Mouse (Mus musculus) small intestine, adult 2 months (tissue): Measurements from ENCODE around the gene Jund. TPM values are rescaled to one million over a fixed set of nuclear protein-coding genes. Genes with fewer than 3 reads are reported as not detected.

Source experiments
- H3K27ac ChIP-seq: fragments of 200-500 bp; 2 replicates; pipeline ENCODE4 v1.5.1; 2012; ENCODE audit warnings: low read depth, low read length, control low read depth, inconsistent platforms; ENCODE audit not compliant: insufficient read depth
- H3K27me3 ChIP-seq: fragments of 200-500 bp; 2 replicates; pipeline ENCODE4 v1.6.1; 2012; ENCODE audit warnings: mild to moderate bottlenecking, moderate library complexity, low read length, inconsistent platforms; ENCODE audit not compliant: control insufficient read depth, insufficient read depth
- H3K36me3 ChIP-seq: fragments of 200-500 bp; 2 replicates; pipeline ENCODE4 v1.6.1; 2012; ENCODE audit warnings: mild to moderate bottlenecking, low read length, control low read depth, inconsistent platforms; ENCODE audit not compliant: control insufficient read depth, insufficient read depth
- H3K4me1 ChIP-seq: fragments of 200-500 bp; 2 replicates; pipeline ENCODE4 v1.6.1; 2012; ENCODE audit warnings: low read length, inconsistent platforms, mixed read lengths; ENCODE audit not compliant: control insufficient read depth, insufficient read depth, insufficient read length
- H3K4me3 ChIP-seq: fragments of 200-500 bp; 2 replicates; pipeline ENCODE4 v1.5.1; 2012; ENCODE audit warnings: low read depth, mild to moderate bottlenecking, control low read depth, inconsistent platforms, low read length, moderate library complexity
- CTCF ChIP-seq: fragments of 200-500 bp; IDR thresholded peaks from 2 replicates; pipeline ENCODE4 v1.5.1; 2012; ENCODE audit warnings: low read depth, mild to moderate bottlenecking, control low read depth, inconsistent platforms, low read length, moderate library complexity, mixed read lengths; ENCODE audit not compliant: insufficient replicate concordance, insufficient read length; ENCODE audit errors: extremely low read depth
- POLR2A ChIP-seq: fragments of 200-500 bp; IDR thresholded peaks from 2 replicates; pipeline ENCODE4 v1.6.1; 2012; ENCODE audit warnings: low read depth, mild to moderate bottlenecking, control low read depth, inconsistent platforms, low read length, moderate library complexity
- WGBS: fragments of 180-500 bp; shearing (Covaris S2); methylation state at CpG from one replicate; pipeline ENCODE4 v1.1.7; 2018; 5-methylcytosine and 5-hydroxymethylcytosine counted together
- polyA plus RNA-seq: library from polyadenylated mRNA; depleted of rRNA; stranded (reverse); fragments of >200 nt; gene quantifications from 2 replicates; pipeline ENCODE4 v1.2.3, GENCODE M21; 2012

Gene Jund
- polyA plus RNA-seq, 1 experiment, result 1,098 TPM

- 0 out of 2 replicates have a peak within 1 kb of the TSS, but pooled peaks have one; percentile 1 for H3K27ac ChIP-seq
- H3K4me1 ChIP-seq, result peaks cover 9% of the 10 kb centered on the region
- TF ChIP-seq CTCF (no peak), POLR2A (no peak)
- peaks cover 9% of the 10 kb centered on the region for H3K36me3 ChIP-seq
- H3K4me3 ChIP-seq, result no peak within 1 kb of the TSS
- 92% methylated on average over 3 of the region's 3 CpGs for WGBS
- H3K27me3 ChIP-seq, result no peaks in the 10 kb centered on the region
These were observed 4.5 kb downstream of the Jund start, which contains the start of gene Iqcn for GRCm38 (mm10) chr8:70703287-70703686. Iqcn (plus strand) TSS chr8:70703457.

GRCm38 (mm10) chr8:70708281-70708680 is 9.5 kb downstream of the Jund start:
- TF ChIP-seq CTCF (no peak), POLR2A (no peak)
- H3K36me3 ChIP-seq, result no peaks in the 10 kb centered on the region
- no peaks in the 10 kb centered on the region for H3K4me1 ChIP-seq
- WGBS, result 91% methylated on average over 14 of the region's 14 CpGs
- no peaks in the 10 kb centered on the region for H3K27me3 ChIP-seq
- H3K4me3 ChIP-seq, result no peak overlapping the region
- H3K27ac ChIP-seq, result no peak overlapping the region

GRCm38 (mm10) chr8:70709794-70710193 is 11.0 kb downstream of the Jund start:
- no peaks in the 10 kb centered on the region for H3K4me1 ChIP-seq
- 89% methylated on average over 9 of the region's 9 CpGs for WGBS
- no peak overlapping the region for H3K4me3 ChIP-seq
- no peaks in the 10 kb centered on the region for H3K36me3 ChIP-seq
- H3K27me3 ChIP-seq, result no peaks in the 10 kb centered on the region
- H3K27ac ChIP-seq, result no peak overlapping the region
- no peak for TF ChIP-seq POLR2A

- no peak overlapping the region for H3K27ac ChIP-seq
- H3K36me3 ChIP-seq, result no peaks in the 10 kb centered on the region
- TF ChIP-seq CTCF (no peak), POLR2A (no peak)
- no peak overlapping the region for H3K4me3 ChIP-seq
- 87% methylated on average over 1 of the region's 1 CpGs for WGBS
- no peaks in the 10 kb centered on the region for H3K27me3 ChIP-seq
- no peaks in the 10 kb centered on the region for H3K4me1 ChIP-seq
These were observed 11.5 kb downstream of the Jund start for GRCm38 (mm10) chr8:70710296-70710695.

- Histone ChIP-seq H3K36me3 (no peaks in the 10 kb centered on the region), H3K4me1 (no peaks in the 10 kb centered on the region), H3K27me3 (no peaks in the 10 kb centered on the region), H3K27ac (no peak overlapping the region), H3K4me3 (no peak overlapping the region)
- TF ChIP-seq POLR2A, result no peak
- no peak for TF ChIP-seq CTCF
- 85% methylated on average over 11 of the region's 11 CpGs for WGBS
These were observed 12.3 kb downstream of the Jund start for GRCm38 (mm10) chr8:70711041-70711440.

- no peak overlapping the region for H3K4me3 ChIP-seq
- H3K27me3 ChIP-seq, result no peaks in the 10 kb centered on the region
- WGBS, result 80% methylated on average over 7 of the region's 7 CpGs
- TF ChIP-seq POLR2A, result no peak
- no peak for TF ChIP-seq CTCF
- peaks cover 2% of the 10 kb centered on the region; the same call in 1 of the 2 replicates for H3K4me1 ChIP-seq
- H3K36me3 ChIP-seq, result no peaks in the 10 kb centered on the region
- no peak overlapping the region for H3K27ac ChIP-seq
These were observed 15.2 kb downstream of the Jund start for GRCm38 (mm10) chr8:70713991-70714390.

- H3K36me3 ChIP-seq, result no peaks in the 10 kb centered on the region
- no peak for TF ChIP-seq POLR2A
- TF ChIP-seq CTCF, result no peak
- peaks cover 5% of the 10 kb centered on the region for H3K4me1 ChIP-seq
- 74% methylated on average over 2 of the region's 2 CpGs for WGBS
- no peaks in the 10 kb centered on the region for H3K27me3 ChIP-seq
- no peak overlapping the region for H3K4me3 ChIP-seq
- no peak overlapping the region for H3K27ac ChIP-seq
These were observed 16.3 kb downstream of the Jund start for GRCm38 (mm10) chr8:70715086-70715485.
